Mouse (Mus musculus) myocyte (in vitro differentiated cells): ENCODE results near the gene Inpp5e. TPM values are rescaled to one million over a fixed set of nuclear protein-coding genes. Genes with fewer than 3 reads are reported as not detected.

Source experiments
- H3K27me3 ChIP-seq: one replicate; pipeline ENCODE4 v1.6.1; 2011; ENCODE audit not compliant: control insufficient read depth, insufficient read depth, insufficient read length
- H3K36me3 ChIP-seq: one replicate; pipeline ENCODE4 v1.6.1; 2011; ENCODE audit not compliant: control insufficient read depth, insufficient read depth
- H3K4me2 ChIP-seq: one replicate; pipeline ENCODE4 v1.6.1; 2011; ENCODE audit warnings: low read depth, control low read depth
- H3K4me3 ChIP-seq: one replicate; pipeline ENCODE4 v1.5.1; 2011; ENCODE audit warnings: mild to moderate bottlenecking, control low read depth, moderate library complexity
- H3K79me2 ChIP-seq: one replicate; pipeline ENCODE4 v1.6.1; 2011; ENCODE audit not compliant: control insufficient read depth, insufficient read depth
- H3ac ChIP-seq: one replicate; pipeline ENCODE4 v1.6.1; 2011; ENCODE audit not compliant: control insufficient read depth, insufficient read length
- CEBPB ChIP-seq: IDR thresholded peaks from 2 replicates; pipeline ENCODE4 v1.6.1; 2011; ENCODE audit warnings: mild to moderate bottlenecking, moderate library complexity; ENCODE audit not compliant: poor library complexity, insufficient read depth, severe bottlenecking
- E2F4 ChIP-seq: IDR thresholded peaks from one replicate; pipeline ENCODE4 v1.6.1; 2011; ENCODE audit warnings: mild to moderate bottlenecking, control low read depth, moderate library complexity; ENCODE audit not compliant: insufficient read depth
- MAX ChIP-seq: IDR thresholded peaks from one replicate; pipeline ENCODE4 v1.6.1; 2011; ENCODE audit warnings: low read depth, mild to moderate bottlenecking, control low read depth
- MYOD1 ChIP-seq, 3 experiments: IDR thresholded peaks; one replicate each; pipeline ENCODE4 v1.6.1; 2011; ENCODE audit warnings: control low read depth in 2 of 3, low read depth in 2 of 3, mild to moderate bottlenecking in 2 of 3, moderate library complexity in 1 of 3; ENCODE audit not compliant: insufficient read length in 2 of 3, control insufficient read depth in 1 of 3
- MYOG ChIP-seq, 3 experiments: IDR thresholded peaks; one replicate each; pipeline ENCODE4 v1.6.1; 2011; ENCODE audit warnings: control low read depth in 2 of 3, low read depth in 2 of 3, mild to moderate bottlenecking in 2 of 3; ENCODE audit not compliant: insufficient read length in 2 of 3, control insufficient read depth in 1 of 3, insufficient read depth in 1 of 3
- POLR2A ChIP-seq: IDR thresholded peaks from one replicate; pipeline ENCODE4 v1.6.1; 2011; ENCODE audit warnings: low read depth, mild to moderate bottlenecking, control low read depth, moderate library complexity; ENCODE audit not compliant: insufficient read length
- POLR2AphosphoS2 ChIP-seq: IDR thresholded peaks from one replicate; pipeline ENCODE4 v1.6.1; 2011; ENCODE audit warnings: low read depth, control low read depth; ENCODE audit not compliant: insufficient read length
- REST ChIP-seq: IDR thresholded peaks from one replicate; pipeline ENCODE4 v1.6.1; 2011; ENCODE audit warnings: mild to moderate bottlenecking, control low read depth, moderate library complexity; ENCODE audit not compliant: insufficient read depth, insufficient read length
- SRF ChIP-seq: IDR thresholded peaks from one replicate; pipeline ENCODE4 v1.6.1; 2011; ENCODE audit warnings: low read depth; ENCODE audit not compliant: control insufficient read depth, insufficient read length
- TCF12 ChIP-seq: IDR thresholded peaks from one replicate; pipeline ENCODE4 v1.6.1; 2011; ENCODE audit warnings: mild to moderate bottlenecking, control low read depth; ENCODE audit not compliant: poor library complexity, insufficient read depth, severe bottlenecking
- TCF3 ChIP-seq: IDR thresholded peaks from one replicate; pipeline ENCODE4 v1.6.1; 2011; ENCODE audit warnings: low read depth, control low read depth; ENCODE audit not compliant: insufficient read length
- USF1 ChIP-seq: IDR thresholded peaks from one replicate; pipeline ENCODE4 v1.6.1; 2011; ENCODE audit warnings: low read depth, mild to moderate bottlenecking, control low read depth, moderate library complexity
- polyA plus RNA-seq: library from polyadenylated mRNA; unstranded; fragments of >200 nt; fragmentation: generic; extraction: Trizol; gene quantifications from one replicate; pipeline ENCODE4 v1.2.1, GENCODE M21; 2012; ENCODE audit warnings: missing spikeins

Gene Inpp5e
- polyA plus RNA-seq, 1 experiment = 9.3 TPM

GRCm38 (mm10) chr2:26356678-26357077, 52.3 kb downstream of the Inpp5e start:
- Histone ChIP-seq H3K4me3 (no peak overlapping the region), H3K79me2 (no peaks in the 10 kb centered on the region), H3ac (no peak overlapping the region), H3K27me3 (no peaks in the 10 kb centered on the region), H3K4me2 (no peak overlapping the region), H3K36me3 (no peaks in the 10 kb centered on the region)
- no peak for TF ChIP-seq POLR2A
- no peak for TF ChIP-seq CEBPB

GRCm38 (mm10) chr2:26356231-26356630, 52.8 kb downstream of the Inpp5e start:
- Histone ChIP-seq H3ac (no peak overlapping the region), H3K4me2 (no peak overlapping the region), H3K27me3 (no peaks in the 10 kb centered on the region), H3K4me3 (no peak overlapping the region), H3K79me2 (peaks cover 2% of the 10 kb centered on the region), H3K36me3 (no peaks in the 10 kb centered on the region)
- no peak for TF ChIP-seq REST

GRCm38 (mm10) chr2:26354401-26354800, 54.6 kb downstream of the Inpp5e start:
- Histone ChIP-seq H3K4me3 (no peak overlapping the region), H3ac (no peak overlapping the region), H3K79me2 (peaks cover 11% of the 10 kb centered on the region), H3K4me2 (no peak overlapping the region), H3K27me3 (no peaks in the 10 kb centered on the region), H3K36me3 (no peaks in the 10 kb centered on the region)
- TF ChIP-seq E2F4 (no peak), MYOD1 (IDR thresholded peaks at IDR 0.05; ENCODE audit: control insufficient read depth in 1 of 3, insufficient read length in 2 of 3, low read depth in 2 of 3) (no peak), USF1 (no peak), SRF (no peak), CEBPB (no peak), REST (no peak), MAX (no peak), TCF12 (no peak), POLR2A (no peak), POLR2AphosphoS2 (no peak), TCF3 (no peak), MYOG (IDR thresholded peaks at IDR 0.05; ENCODE audit: control insufficient read depth in 1 of 3, insufficient read depth in 1 of 3, insufficient read length in 2 of 3, low read depth in 2 of 3) (no peak)

- Histone ChIP-seq H3K36me3 (no peaks in the 10 kb centered on the region), H3K4me2 (peak overlapping the region; percentile 83), H3K79me2 (peaks cover 11% of the 10 kb centered on the region), H3K4me3 (peak overlapping the region; percentile 56), H3K27me3 (no peaks in the 10 kb centered on the region), H3ac (no peak overlapping the region)
- TF ChIP-seq MAX (no peak), MYOG (IDR thresholded peaks at IDR 0.05; ENCODE audit: control insufficient read depth in 1 of 3, insufficient read depth in 1 of 3, insufficient read length in 2 of 3, low read depth in 2 of 3) (no peak), POLR2A (no peak), USF1 (no peak), E2F4 (no peak), REST (no peak), CEBPB (no peak), TCF3 (no peak), SRF (no peak), MYOD1 (IDR thresholded peaks at IDR 0.05; ENCODE audit: control insufficient read depth in 1 of 3, insufficient read length in 2 of 3, low read depth in 2 of 3) (no peak), TCF12 (no peak), POLR2AphosphoS2 (no peak)
Observed at GRCm38 (mm10) chr2:26353066-26353980, 55.7 kb downstream of the Inpp5e start.

- H3K4me3 ChIP-seq = peak overlapping the region; percentile 56
- TF ChIP-seq MYOG (IDR thresholded peaks at IDR 0.05; ENCODE audit: control insufficient read depth in 1 of 3, insufficient read depth in 1 of 3, insufficient read length in 2 of 3, low read depth in 2 of 3) = peak in 2 of 3 experiments; percentile 15 to 60
- no peak for TF ChIP-seq USF1
- TF ChIP-seq POLR2A = no peak
- TF ChIP-seq POLR2AphosphoS2 = no peak
- TF ChIP-seq MYOD1 (IDR thresholded peaks at IDR 0.05; ENCODE audit: control insufficient read depth in 1 of 3, insufficient read length in 2 of 3, low read depth in 2 of 3) = peak in 1 of 3 experiments; percentile 48
- TF ChIP-seq TCF12 = no peak
- H3K79me2 ChIP-seq = peaks cover 11% of the 10 kb centered on the region
- peak overlapping the region; percentile 86 for H3ac ChIP-seq
- H3K36me3 ChIP-seq = peaks cover 4% of the 10 kb centered on the region
- peak overlapping the region; percentile 83 for H3K4me2 ChIP-seq
- no peaks in the 10 kb centered on the region for H3K27me3 ChIP-seq
Observed at GRCm38 (mm10) chr2:26352291-26352910, 56.6 kb downstream of the Inpp5e start.
